17 mouse cellular contexts compared by ENCODE assay signal in genomic region chr16:96168837-96169236, GRCm38 (mm10). TPM values are rescaled to one million over a fixed set of nuclear protein-coding genes. Genes with fewer than 3 reads are reported as not detected.
"Had no signal": no experiment of that assay in that cellular context is flagged by ENCODE, and none has a peak within 500 bp of the region (broad histone marks: within the 10 kb centered on the region; RNA-seq: fewer than 3 reads in every experiment).

No protein-coding gene starts in this region.

- DNase-seq: left cerebral cortex, postnatal 4 days; liver; liver, embryonic 13.5 days; liver, postnatal 0 days; lung, adult 18-20 months; lung, adult 2 months; lung, embryonic 14.5 days; lung, postnatal 10 days; lung, postnatal 14 days; lung, postnatal 36 days; midbrain, embryonic 14.5 days had no signal

- ATAC-seq: liver, embryonic 12.5 days; liver, postnatal 0 days; lung, postnatal 0 days; midbrain, embryonic 13.5 days; midbrain, embryonic 15.5 days; midbrain, embryonic 16.5 days had no signal

RNA-seq across cellular contexts. Expression of gene Lca5l, which starts 23.2 kb away (rescaled TPM):
- total RNA-seq: monocyte, adult 5-6 weeks had no signal

RNA-seq across cellular contexts. Expression of gene Sh3bgr, which starts 31.4 kb away (rescaled TPM):
- total RNA-seq: monocyte, adult 5-6 weeks had no signal
